Mouse (Mus musculus) forebrain, embryonic 13.5 days (tissue): ENCODE measurements around the gene Pfdn6. TPM values are rescaled to one million over a fixed set of nuclear protein-coding genes. Genes with fewer than 3 reads are reported as not detected.
A peak's percentile ranks its signal among the peaks of the same experiment; 100 is the strongest.
"Not testable (repeated sequence)": the region's sequence is repeated elsewhere in the genome, so short reads cannot be mapped to it uniquely, and the experiment has no call there.

Experiments used
- ATAC-seq: fragments of 200-750 bp; cut with Nextera tagmentation; 2 replicates; pipeline ENCODE4 v1.8.0; 2017
- H3K27ac ChIP-seq: fragments of 300-500 bp; sonication (generic); 2 replicates; pipeline ENCODE4 v1.5.1; 2015; ENCODE audit warnings: inconsistent platforms, mild to moderate bottlenecking, moderate library complexity
- H3K27me3 ChIP-seq: fragments of 300-500 bp; sonication (generic); 2 replicates; pipeline ENCODE4 v1.6.1; 2015; ENCODE audit warnings: mild to moderate bottlenecking, inconsistent platforms
- H3K36me3 ChIP-seq: fragments of 300-500 bp; sonication (generic); 2 replicates; pipeline ENCODE4 v1.6.1; 2015; ENCODE audit warnings: mild to moderate bottlenecking, inconsistent platforms; ENCODE audit not compliant: poor library complexity, severe bottlenecking
- H3K4me1 ChIP-seq: fragments of 300-500 bp; sonication (generic); 2 replicates; pipeline ENCODE4 v1.6.1; 2015; ENCODE audit warnings: inconsistent platforms
- H3K4me2 ChIP-seq: fragments of 300-500 bp; sonication (generic); 2 replicates; pipeline ENCODE4 v1.6.1; 2015; ENCODE audit warnings: inconsistent platforms, mild to moderate bottlenecking, moderate library complexity
- H3K4me3 ChIP-seq: fragments of 300-500 bp; sonication (generic); 2 replicates; pipeline ENCODE4 v1.5.1; 2015; ENCODE audit warnings: mild to moderate bottlenecking, inconsistent platforms
- H3K9ac ChIP-seq: fragments of 300-500 bp; sonication (generic); 2 replicates; pipeline ENCODE4 v1.6.1; 2015; ENCODE audit warnings: mild to moderate bottlenecking, inconsistent platforms
- H3K9me3 ChIP-seq: fragments of 300-500 bp; sonication (generic); replicated peaks from 2 replicates; pipeline ENCODE4 v1.6.1; 2016; ENCODE audit warnings: inconsistent platforms
- WGBS: fragments of 180-500 bp; shearing (Covaris S2); methylation state at CpG from one replicate; pipeline ENCODE4 v1.1.7; 2015; 5-methylcytosine and 5-hydroxymethylcytosine counted together
- polyA plus RNA-seq: library from polyadenylated mRNA; unstranded; fragments of >200 nt; fragmentation: Nextera tagmentation; extraction: Ambion mirVana; gene quantifications from 2 replicates; pipeline ENCODE4 v1.2.1, GENCODE M21; 2015

Gene Pfdn6
- polyA plus RNA-seq, 1 experiment from 2014 or later, result 214 TPM

- peaks cover 36% of the 10 kb centered on the region for H3K36me3 ChIP-seq
- H3K27ac ChIP-seq, result peak within 1 kb of the TSS; percentile 84
- under 1% methylated on average over 68 of the region's 68 CpGs for WGBS
- peak within 1 kb of the TSS; percentile 88 for H3K4me3 ChIP-seq
- peaks cover 30% of the 10 kb centered on the region for H3K4me1 ChIP-seq
- H3K27me3 ChIP-seq, result no peaks in the 10 kb centered on the region
- H3K9ac ChIP-seq, result peak within 1 kb of the TSS; percentile 89
- peak; percentile 97 for ATAC-seq
- no peaks in the 10 kb centered on the region for H3K9me3 ChIP-seq
- H3K4me2 ChIP-seq, result peak within 1 kb of the TSS; percentile 95
Observed at GRCm38 (mm10) chr17:33909077-33909868, 30.9 kb downstream of the Pfdn6 start, which contains the start of gene Daxx. Daxx (plus strand) TSS chr17:33909414.

GRCm38 (mm10) chr17:33908331-33909076 is 31.6 kb downstream of the Pfdn6 start:
- ATAC-seq, result no peak
- H3K27me3 ChIP-seq, result no peaks in the 10 kb centered on the region
- no peaks in the 10 kb centered on the region for H3K9me3 ChIP-seq
- peak overlapping the region; percentile 84 for H3K27ac ChIP-seq
- H3K4me3 ChIP-seq, result peak overlapping the region; percentile 88
- peak overlapping the region; percentile 80 for H3K9ac ChIP-seq
- peak overlapping the region; percentile 95 for H3K4me2 ChIP-seq
- peaks cover 27% of the 10 kb centered on the region for H3K4me1 ChIP-seq
- WGBS, result under 1% methylated on average over 43 of the region's 44 CpGs
- peaks cover 28% of the 10 kb centered on the region for H3K36me3 ChIP-seq

GRCm38 (mm10) chr17:33904835-33905234 is 35.3 kb downstream of the Pfdn6 start, which contains the start of gene Platr17:
Platr17 (plus strand) TSS chr17:33905135.
- not testable (repeated sequence) for H3K4me2 ChIP-seq, H3K9me3 ChIP-seq, H3K9ac ChIP-seq, H3K4me3 ChIP-seq, H3K36me3 ChIP-seq, H3K27ac ChIP-seq, ATAC-seq, H3K27me3 ChIP-seq
- WGBS, result 23% methylated on average over 3 of the region's 4 CpGs
- peaks cover 11% of the 10 kb centered on the region for H3K4me1 ChIP-seq

- H3K4me2 ChIP-seq, ATAC-seq, H3K9ac ChIP-seq, H3K27me3 ChIP-seq, H3K9me3 ChIP-seq, H3K36me3 ChIP-seq, H3K4me3 ChIP-seq, H3K27ac ChIP-seq: not testable (repeated sequence)
- WGBS, result 76% methylated on average over 6 of the region's 6 CpGs
- H3K4me1 ChIP-seq, result peaks cover 11% of the 10 kb centered on the region
Observed at GRCm38 (mm10) chr17:33903911-33904651, 36.1 kb downstream of the Pfdn6 start.

GRCm38 (mm10) chr17:33902491-33902890 is 37.7 kb downstream of the Pfdn6 start:
- Histone ChIP-seq H3K36me3 (no peaks in the 10 kb centered on the region), H3K27ac (no peak overlapping the region), H3K27me3 (no peaks in the 10 kb centered on the region), H3K4me3 (no peak overlapping the region), H3K9ac (no peak overlapping the region), H3K9me3 (no peaks in the 10 kb centered on the region), H3K4me1 (peaks cover under 1% of the 10 kb centered on the region; the same call in 1 of the 2 replicates), H3K4me2 (no peak overlapping the region)
- WGBS, result 83% methylated on average over 7 of the region's 7 CpGs
- ATAC-seq, result no peak

- H3K36me3 ChIP-seq, result no peaks in the 10 kb centered on the region
- WGBS, result 73% methylated on average over 4 of the region's 4 CpGs
Observed at GRCm38 (mm10) chr17:33902079-33902478, 38.1 kb downstream of the Pfdn6 start.

GRCm38 (mm10) chr17:33901653-33902052 is 38.5 kb downstream of the Pfdn6 start:
- Histone ChIP-seq H3K9me3 (no peaks in the 10 kb centered on the region), H3K27ac (no peak overlapping the region), H3K4me1 (no peaks in the 10 kb centered on the region), H3K4me3 (no peak overlapping the region), H3K27me3 (no peaks in the 10 kb centered on the region), H3K36me3 (no peaks in the 10 kb centered on the region), H3K4me2 (no peak overlapping the region), H3K9ac (no peak overlapping the region)
- 68% methylated on average over 4 of the region's 4 CpGs for WGBS
- ATAC-seq, result no peak

More at GRCm38 (mm10) chr17:33902079-33902478, 38.1 kb downstream of the Pfdn6 start:
- no peak overlapping the region for H3K9ac ChIP-seq
- ATAC-seq, result no peak
- H3K4me3 ChIP-seq, result no peak overlapping the region
- H3K27ac ChIP-seq, result no peak overlapping the region
- no peak overlapping the region for H3K4me2 ChIP-seq
- no peaks in the 10 kb centered on the region for H3K4me1 ChIP-seq
- no peaks in the 10 kb centered on the region for H3K27me3 ChIP-seq
- H3K9me3 ChIP-seq, result no peaks in the 10 kb centered on the region

- H3K4me3 ChIP-seq, result no peak overlapping the region
- no peaks in the 10 kb centered on the region for H3K9me3 ChIP-seq
- H3K4me2 ChIP-seq, result no peak overlapping the region
- no peak overlapping the region for H3K27ac ChIP-seq
- H3K9ac ChIP-seq, result no peak overlapping the region
- no peaks in the 10 kb centered on the region for H3K36me3 ChIP-seq
- ATAC-seq, result no peak
- no peaks in the 10 kb centered on the region for H3K27me3 ChIP-seq
- no peaks in the 10 kb centered on the region for H3K4me1 ChIP-seq
- 86% methylated on average over 4 of the region's 4 CpGs for WGBS
Observed at GRCm38 (mm10) chr17:33900989-33901314, 39.2 kb downstream of the Pfdn6 start.

GRCm38 (mm10) chr17:33900281-33900988 is 39.7 kb downstream of the Pfdn6 start:
- H3K27ac ChIP-seq, result no peak overlapping the region
- no peaks in the 10 kb centered on the region for H3K27me3 ChIP-seq
- H3K4me2 ChIP-seq, result no peak overlapping the region
- ATAC-seq, result no peak
- no peak overlapping the region; the same call in 1 of the 2 replicates for H3K9ac ChIP-seq
- H3K4me3 ChIP-seq, result no peak overlapping the region
- H3K9me3 ChIP-seq, result no peaks in the 10 kb centered on the region
- WGBS, result 75% methylated on average over 7 of the region's 7 CpGs
- no peaks in the 10 kb centered on the region for H3K36me3 ChIP-seq
- H3K4me1 ChIP-seq, result no peaks in the 10 kb centered on the region

GRCm38 (mm10) chr17:33899642-33900041 is 40.5 kb downstream of the Pfdn6 start:
- H3K4me2 ChIP-seq, result no peak overlapping the region
- 75% methylated on average over 4 of the region's 4 CpGs for WGBS
- no peaks in the 10 kb centered on the region for H3K4me1 ChIP-seq
- H3K27me3 ChIP-seq, result no peaks in the 10 kb centered on the region
- ATAC-seq, result no peak
- H3K27ac ChIP-seq, result no peak overlapping the region
- H3K4me3 ChIP-seq, result no peak overlapping the region
- no peaks in the 10 kb centered on the region for H3K36me3 ChIP-seq
- no peaks in the 10 kb centered on the region for H3K9me3 ChIP-seq
- no peak overlapping the region for H3K9ac ChIP-seq

- WGBS, result 86% methylated on average over 4 of the region's 4 CpGs
- not testable (repeated sequence) for H3K4me3 ChIP-seq, ATAC-seq, H3K9me3 ChIP-seq, H3K4me1 ChIP-seq, H3K4me2 ChIP-seq, H3K27ac ChIP-seq, H3K36me3 ChIP-seq, H3K9ac ChIP-seq, H3K27me3 ChIP-seq
Observed at GRCm38 (mm10) chr17:33898193-33898592, 42.0 kb downstream of the Pfdn6 start.
